Mouse (Mus musculus) limb, embryonic 12.5 days (tissue): ENCODE results near the gene Gm49388. TPM values are rescaled to one million over a fixed set of nuclear protein-coding genes. Genes with fewer than 3 reads are reported as not detected.

Source experiments
- ATAC-seq: fragments of 200-750 bp; cut with Nextera tagmentation; 2 replicates; pipeline ENCODE4 v1.8.0; 2017; ENCODE audit warnings: low read depth, moderate TSS enrichment; ENCODE audit not compliant: insufficient number of reproducible peaks, insufficient read depth, low FRiP score, low TSS enrichment
- H3K27ac ChIP-seq: fragments of 300-500 bp; sonication (generic); 2 replicates; pipeline ENCODE4 v1.5.1; 2016; ENCODE audit warnings: mild to moderate bottlenecking, moderate library complexity
- H3K27me3 ChIP-seq: fragments of 300-500 bp; sonication (generic); 2 replicates; pipeline ENCODE4 v1.6.1; 2016; ENCODE audit warnings: mild to moderate bottlenecking, moderate library complexity
- H3K36me3 ChIP-seq: fragments of 300-500 bp; sonication (generic); 2 replicates; pipeline ENCODE4 v1.6.1; 2016; ENCODE audit warnings: mild to moderate bottlenecking, moderate library complexity
- H3K4me1 ChIP-seq: fragments of 300-500 bp; sonication (generic); replicated peaks from 2 replicates; pipeline ENCODE4 v1.6.1; 2016
- H3K4me2 ChIP-seq: fragments of 300-500 bp; sonication (generic); 2 replicates; pipeline ENCODE4 v1.6.1; 2016; ENCODE audit warnings: mild to moderate bottlenecking, moderate library complexity
- H3K4me3 ChIP-seq: fragments of 300-500 bp; sonication (generic); replicated peaks from 2 replicates; pipeline ENCODE4 v1.5.1; 2016; ENCODE audit warnings: mild to moderate bottlenecking
- H3K9ac ChIP-seq: fragments of 300-500 bp; sonication (generic); replicated peaks from 2 replicates; pipeline ENCODE4 v1.6.1; 2016; ENCODE audit warnings: mild to moderate bottlenecking, moderate library complexity
- H3K9me3 ChIP-seq: fragments of 300-500 bp; sonication (generic); 2 replicates; pipeline ENCODE4 v1.6.1; 2016; ENCODE audit warnings: mild to moderate bottlenecking, moderate library complexity
- WGBS: fragments of 180-500 bp; shearing (Covaris S2); methylation state at CpG from one replicate; pipeline ENCODE4 v1.1.7; 2016; 5-methylcytosine and 5-hydroxymethylcytosine counted together
- polyA plus RNA-seq: library from polyadenylated mRNA; unstranded; fragments of >200 nt; fragmentation: Nextera tagmentation; extraction: Ambion mirVana; gene quantifications from 2 replicates; pipeline ENCODE4 v1.2.1, GENCODE M21; 2016

The Gm49388 gene
- polyA plus RNA-seq, 1 experiment from 2014 or later = not detected

GRCm38 (mm10) chr7:127809846-127810245, 24.4 kb downstream of the Gm49388 start:
- no peaks in the 10 kb centered on the region for H3K9me3 ChIP-seq
- 85% methylated on average over 1 of the region's 1 CpGs for WGBS
- no peak overlapping the region for H3K4me3 ChIP-seq
- no peaks in the 10 kb centered on the region for H3K27me3 ChIP-seq
- H3K9ac ChIP-seq = no peak overlapping the region
- ATAC-seq = no peak
- peaks cover 87% of the 10 kb centered on the region for H3K36me3 ChIP-seq
- H3K27ac ChIP-seq = no peak overlapping the region
- no peaks in the 10 kb centered on the region for H3K4me1 ChIP-seq
- H3K4me2 ChIP-seq = no peak overlapping the region

GRCm38 (mm10) chr7:127810650-127811049, 25.2 kb downstream of the Gm49388 start:
- no peaks in the 10 kb centered on the region for H3K27me3 ChIP-seq
- no peak overlapping the region for H3K27ac ChIP-seq
- 77% methylated on average over 10 of the region's 10 CpGs for WGBS
- no peak overlapping the region for H3K9ac ChIP-seq
- H3K4me2 ChIP-seq = no peak overlapping the region
- H3K36me3 ChIP-seq = peaks cover 90% of the 10 kb centered on the region
- ATAC-seq = no peak
- no peaks in the 10 kb centered on the region for H3K4me1 ChIP-seq
- H3K4me3 ChIP-seq = no peak overlapping the region
- no peaks in the 10 kb centered on the region for H3K9me3 ChIP-seq

GRCm38 (mm10) chr7:127811240-127811639, 25.8 kb downstream of the Gm49388 start:
- H3K27ac ChIP-seq = no peak overlapping the region
- no peaks in the 10 kb centered on the region for H3K4me1 ChIP-seq
- WGBS = 82% methylated on average over 4 of the region's 4 CpGs
- no peak overlapping the region for H3K4me3 ChIP-seq
- no peaks in the 10 kb centered on the region for H3K9me3 ChIP-seq
- H3K36me3 ChIP-seq = peaks cover 86% of the 10 kb centered on the region
- H3K9ac ChIP-seq = no peak overlapping the region
- no peak overlapping the region for H3K4me2 ChIP-seq
- no peak for ATAC-seq
- no peaks in the 10 kb centered on the region for H3K27me3 ChIP-seq

- WGBS = 79% methylated on average over 3 of the region's 3 CpGs
- Histone ChIP-seq H3K27me3 (no peaks in the 10 kb centered on the region), H3K4me3 (no peak overlapping the region), H3K36me3 (peaks cover 76% of the 10 kb centered on the region), H3K9me3 (no peaks in the 10 kb centered on the region), H3K4me1 (no peaks in the 10 kb centered on the region), H3K27ac (no peak overlapping the region), H3K9ac (no peak overlapping the region), H3K4me2 (no peak overlapping the region)
- ATAC-seq = no peak
These were observed 26.9 kb downstream of the Gm49388 start for GRCm38 (mm10) chr7:127812292-127812691.

- Histone ChIP-seq H3K36me3 (peaks cover 71% of the 10 kb centered on the region), H3K4me1 (no peaks in the 10 kb centered on the region), H3K27ac (no peak overlapping the region), H3K4me2 (no peak overlapping the region), H3K9ac (no peak overlapping the region), H3K4me3 (no peak overlapping the region), H3K27me3 (no peaks in the 10 kb centered on the region), H3K9me3 (no peaks in the 10 kb centered on the region)
- ATAC-seq = no peak
- WGBS = 87% methylated on average over 4 of the region's 4 CpGs
These were observed 28.4 kb downstream of the Gm49388 start for GRCm38 (mm10) chr7:127813821-127814220.

- H3K4me3 ChIP-seq = no peak overlapping the region
- no peak overlapping the region for H3K9ac ChIP-seq
- no peak for ATAC-seq
- H3K27me3 ChIP-seq = no peaks in the 10 kb centered on the region
- 84% methylated on average over 19 of the region's 19 CpGs for WGBS
- H3K9me3 ChIP-seq = no peaks in the 10 kb centered on the region
- H3K4me2 ChIP-seq = no peak overlapping the region
- H3K36me3 ChIP-seq = peaks cover 67% of the 10 kb centered on the region
- H3K4me1 ChIP-seq = no peaks in the 10 kb centered on the region
- H3K27ac ChIP-seq = no peak overlapping the region
These were observed 29.0 kb downstream of the Gm49388 start for GRCm38 (mm10) chr7:127814241-127814921.

GRCm38 (mm10) chr7:127815116-127815665, 29.8 kb downstream of the Gm49388 start:
- Histone ChIP-seq H3K36me3 (peaks cover 60% of the 10 kb centered on the region), H3K27me3 (no peaks in the 10 kb centered on the region), H3K27ac (no peak overlapping the region), H3K4me1 (no peaks in the 10 kb centered on the region), H3K9me3 (no peaks in the 10 kb centered on the region), H3K4me3 (no peak overlapping the region), H3K4me2 (no peak overlapping the region), H3K9ac (no peak overlapping the region)
- ATAC-seq = no peak
- 91% methylated on average over 15 of the region's 15 CpGs for WGBS

GRCm38 (mm10) chr7:127815954-127816821, 30.8 kb downstream of the Gm49388 start:
- Histone ChIP-seq H3K9ac (no peak overlapping the region), H3K27ac (no peak overlapping the region), H3K27me3 (no peaks in the 10 kb centered on the region), H3K9me3 (no peaks in the 10 kb centered on the region), H3K4me2 (no peak overlapping the region), H3K36me3 (peaks cover 50% of the 10 kb centered on the region), H3K4me3 (no peak overlapping the region), H3K4me1 (no peaks in the 10 kb centered on the region; the same call in 1 of the 2 replicates)
- ATAC-seq = no peak
- 69% methylated on average over 15 of the region's 15 CpGs for WGBS

GRCm38 (mm10) chr7:127817053-127817452, 31.6 kb downstream of the Gm49388 start:
- WGBS = 80% methylated on average over 7 of the region's 7 CpGs
- no peak for ATAC-seq
- H3K9me3 ChIP-seq = no peaks in the 10 kb centered on the region

GRCm38 (mm10) chr7:127817776-127818175, 32.4 kb downstream of the Gm49388 start:
- Histone ChIP-seq H3K4me1 (peaks cover 11% of the 10 kb centered on the region), H3K36me3 (peaks cover 34% of the 10 kb centered on the region), H3K4me3 (no peak overlapping the region), H3K9me3 (no peaks in the 10 kb centered on the region), H3K27me3 (no peaks in the 10 kb centered on the region), H3K9ac (no peak overlapping the region), H3K4me2 (no peak overlapping the region), H3K27ac (no peak overlapping the region)
- no peak for ATAC-seq
- 90% methylated on average over 5 of the region's 5 CpGs for WGBS

More at GRCm38 (mm10) chr7:127817053-127817452, 31.6 kb downstream of the Gm49388 start:
- peaks cover 41% of the 10 kb centered on the region for H3K36me3 ChIP-seq
- H3K4me1 ChIP-seq = peaks cover 4% of the 10 kb centered on the region
- no peak overlapping the region for H3K4me3 ChIP-seq
- no peak overlapping the region for H3K27ac ChIP-seq
- no peaks in the 10 kb centered on the region for H3K27me3 ChIP-seq
- H3K4me2 ChIP-seq = no peak overlapping the region
- no peak overlapping the region for H3K9ac ChIP-seq

GRCm38 (mm10) chr7:127820836-127821509, 35.6 kb downstream of the Gm49388 start:
- H3K36me3 ChIP-seq = peaks cover 7% of the 10 kb centered on the region
- H3K4me3 ChIP-seq = no peak overlapping the region
- no peak overlapping the region for H3K4me2 ChIP-seq
- WGBS = 64% methylated on average over 13 of the region's 13 CpGs
- H3K27ac ChIP-seq = no peak overlapping the region
- H3K4me1 ChIP-seq = peaks cover 31% of the 10 kb centered on the region
- H3K9me3 ChIP-seq = no peaks in the 10 kb centered on the region
- no peak overlapping the region; the same call in 1 of the 2 replicates for H3K9ac ChIP-seq
- no peaks in the 10 kb centered on the region for H3K27me3 ChIP-seq
- no peak for ATAC-seq
